Mouse (Mus musculus) leukemia stem cell, adult 10-12 weeks (primary cell): ENCODE measurements around the gene Calhm5. TPM values are rescaled to one million over a fixed set of nuclear protein-coding genes. Genes with fewer than 3 reads are reported as not detected.

Experiments used
- polyA plus RNA-seq: library from polyadenylated mRNA; stranded (reverse); fragments of >175 nt; gene quantifications from 2 replicates; pipeline ENCODE4 v1.2.3, GENCODE M21; 2012; ENCODE audit warnings: low replicate concordance

Calhm5 gene
- polyA plus RNA-seq, result not detected in 2 replicates

DNA sequence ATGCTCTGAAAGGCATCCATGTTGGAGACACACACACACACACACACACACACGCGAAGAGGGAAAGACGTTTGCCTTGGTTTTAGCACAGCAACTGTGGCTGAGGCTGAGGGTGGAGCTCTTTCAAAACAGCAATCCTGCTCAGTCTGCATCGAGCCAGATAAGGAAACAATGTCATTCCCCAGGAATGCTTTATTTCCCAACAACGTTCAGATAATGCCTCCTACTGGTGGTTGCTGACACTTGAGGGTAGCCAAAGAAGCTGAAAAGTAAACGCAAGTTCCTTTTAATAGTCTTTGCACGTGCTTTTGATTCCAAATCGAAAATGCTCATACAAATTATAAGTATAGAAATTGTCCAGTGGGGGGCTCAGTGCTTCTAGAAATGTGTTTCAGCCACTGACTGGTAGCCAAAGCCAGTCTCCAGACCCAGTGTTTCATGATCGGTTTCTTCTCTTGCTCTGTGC lies at the start of gene Calhm5:
Gene Calhm5, minus strand, starts transcription at position 102 of the 466 bp plus-strand sequence.

DNA sequence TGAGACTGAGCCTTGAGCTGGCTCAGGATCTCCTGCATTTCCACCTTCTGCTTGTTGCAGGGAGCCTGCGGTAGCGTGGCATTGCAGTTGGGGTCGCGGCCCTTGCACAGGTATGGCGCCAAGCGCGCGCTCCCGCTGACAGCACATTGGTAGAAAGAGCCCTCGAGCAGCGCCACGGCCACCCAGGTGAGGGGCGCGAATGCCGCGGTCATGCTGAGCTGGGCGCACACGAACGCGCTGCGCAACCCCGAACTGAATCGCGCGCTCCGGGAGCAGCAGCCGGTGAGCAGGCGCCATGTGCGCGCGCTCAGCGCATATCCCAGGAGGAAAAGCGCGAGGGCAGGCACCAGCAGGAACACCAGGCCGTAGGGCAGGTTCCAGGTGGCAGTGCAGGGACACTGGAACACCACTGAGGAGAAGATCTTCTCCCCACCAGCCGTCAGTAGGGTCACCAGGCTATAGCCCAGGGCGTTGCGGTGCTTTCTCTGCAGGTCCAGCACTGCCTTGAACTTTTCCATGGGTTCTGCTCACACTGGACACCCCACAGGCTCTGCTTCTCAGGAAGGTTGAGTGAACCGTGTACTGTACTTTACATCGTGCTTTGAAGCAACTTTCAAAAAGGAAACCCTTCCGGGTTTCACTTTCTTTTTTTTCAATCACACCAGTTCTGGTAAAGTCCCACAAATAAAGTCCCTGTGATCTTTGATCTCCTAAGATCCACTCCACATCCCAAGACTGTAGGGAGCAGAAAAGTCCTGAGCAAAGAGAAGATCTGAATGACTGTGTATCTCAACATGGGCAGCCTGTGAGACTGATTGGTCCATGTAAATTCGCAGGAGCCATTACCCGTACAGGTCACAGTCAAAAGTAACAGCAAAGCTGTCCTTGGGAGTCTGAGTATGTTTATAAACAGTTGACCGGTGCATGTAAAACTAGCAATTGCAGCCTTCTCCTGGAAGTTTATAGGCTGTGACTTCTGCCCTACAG lies 31.4 kb upstream of the Calhm5 start, which contains the start of gene Calhm6:
Gene Calhm6, minus strand, starts transcription at position 593 of the 987 bp plus-strand sequence.

DNA sequence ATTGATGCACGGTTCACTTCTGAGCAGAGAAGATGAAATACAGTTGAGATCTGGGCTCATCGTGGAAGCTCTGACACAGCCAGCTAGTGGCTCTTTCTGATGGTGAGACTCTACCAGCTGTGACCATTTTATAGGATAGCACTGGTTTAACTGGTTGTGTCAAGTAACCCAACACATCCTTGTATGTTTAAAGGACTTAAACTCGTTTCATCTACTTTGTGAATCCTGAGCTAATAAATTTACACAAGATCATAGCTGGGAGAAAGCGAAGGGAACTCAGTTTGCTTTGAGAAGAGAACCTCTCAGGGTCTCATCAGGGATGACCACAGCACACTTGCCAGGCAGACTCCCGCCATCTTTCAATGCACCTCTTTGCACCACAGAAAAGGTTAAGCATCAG lies 52.1 kb downstream of the Calhm5 start, which contains the start of gene Calhm4:
Gene Calhm4, minus strand, starts transcription at position 101 of the 400 bp plus-strand sequence.

Other genes with a start within 250 kb of the Calhm5 start
- not detected in 2 replicates for gene Sult3a1, start 238.8 kb downstream of the Calhm5 start, polyA plus RNA-seq
- not detected in 2 replicates for gene Rsph4a, start 191.4 kb downstream of the Calhm5 start, polyA plus RNA-seq
- gene Zup1, start 145.2 kb downstream of the Calhm5 start, polyA plus RNA-seq, result 1.3 and 2.7 TPM in 2 replicates
- 118 and 123 TPM in 2 replicates for gene Rwdd1, start 76.9 kb downstream of the Calhm5 start, polyA plus RNA-seq
- gene Trappc3l, start 58.9 kb downstream of the Calhm5 start, polyA plus RNA-seq, result not detected in 2 replicates
- gene Calhm4, start 52.2 kb downstream of the Calhm5 start, polyA plus RNA-seq, result not detected in 2 replicates
- 4.1 and 6.4 TPM in 2 replicates for gene Calhm6, start 31.5 kb upstream of the Calhm5 start, polyA plus RNA-seq
- gene Dse, start 111.2 kb upstream of the Calhm5 start, polyA plus RNA-seq, result 0.56 and 0.86 TPM in 2 replicates
- 12.4 and 21.9 TPM in 2 replicates for gene Tspyl1, start 185.7 kb upstream of the Calhm5 start, polyA plus RNA-seq
- gene Tspyl4, start 200.9 kb upstream of the Calhm5 start, polyA plus RNA-seq, result 1.1 and 1.4 TPM in 2 replicates